Mouse (Mus musculus) urinary bladder, postnatal 10 days (tissue): ENCODE results near the gene Prpf4b.
"Not testable (repeated sequence)": the region's sequence is repeated elsewhere in the genome, so short reads cannot be mapped to it uniquely, and the experiment has no call there.

ENCODE experiments used
- DNase-seq: peaks from one replicate; pipeline ENCODE4 v3.0.0; 2022; ENCODE audit warnings: low spot score

The Prpf4b gene

DNA sequence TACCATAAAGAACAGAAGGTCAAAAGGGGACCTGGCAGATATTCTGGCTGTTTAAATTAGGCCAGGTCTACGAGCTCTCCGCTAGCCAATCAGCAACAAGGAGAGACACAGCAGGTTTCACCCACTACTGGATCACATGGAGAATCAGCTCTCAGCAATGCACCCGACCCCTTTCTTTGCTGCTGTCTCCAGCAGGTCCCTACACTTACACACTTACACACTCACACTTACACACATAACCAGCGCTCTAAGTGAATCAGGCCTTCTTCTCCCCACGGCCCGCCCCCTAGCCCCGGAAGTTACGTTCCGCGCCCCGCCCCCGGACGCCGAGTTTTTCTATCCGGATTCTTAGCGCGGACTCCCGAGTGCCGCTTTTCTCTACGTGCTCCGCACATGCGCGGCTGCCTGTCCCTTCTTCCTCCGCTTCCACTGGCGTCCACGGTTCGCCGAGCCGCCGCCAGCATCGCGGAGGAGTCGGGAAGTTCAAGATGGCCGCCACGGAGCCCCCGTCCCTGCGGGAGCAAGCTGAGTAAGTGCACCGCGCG is at the start of gene Prpf4b:
Gene Prpf4b (plus strand): TSS at position 137 of the 545 bp plus-strand sequence.
- DNase-seq = peak; percentile 71

DNA sequence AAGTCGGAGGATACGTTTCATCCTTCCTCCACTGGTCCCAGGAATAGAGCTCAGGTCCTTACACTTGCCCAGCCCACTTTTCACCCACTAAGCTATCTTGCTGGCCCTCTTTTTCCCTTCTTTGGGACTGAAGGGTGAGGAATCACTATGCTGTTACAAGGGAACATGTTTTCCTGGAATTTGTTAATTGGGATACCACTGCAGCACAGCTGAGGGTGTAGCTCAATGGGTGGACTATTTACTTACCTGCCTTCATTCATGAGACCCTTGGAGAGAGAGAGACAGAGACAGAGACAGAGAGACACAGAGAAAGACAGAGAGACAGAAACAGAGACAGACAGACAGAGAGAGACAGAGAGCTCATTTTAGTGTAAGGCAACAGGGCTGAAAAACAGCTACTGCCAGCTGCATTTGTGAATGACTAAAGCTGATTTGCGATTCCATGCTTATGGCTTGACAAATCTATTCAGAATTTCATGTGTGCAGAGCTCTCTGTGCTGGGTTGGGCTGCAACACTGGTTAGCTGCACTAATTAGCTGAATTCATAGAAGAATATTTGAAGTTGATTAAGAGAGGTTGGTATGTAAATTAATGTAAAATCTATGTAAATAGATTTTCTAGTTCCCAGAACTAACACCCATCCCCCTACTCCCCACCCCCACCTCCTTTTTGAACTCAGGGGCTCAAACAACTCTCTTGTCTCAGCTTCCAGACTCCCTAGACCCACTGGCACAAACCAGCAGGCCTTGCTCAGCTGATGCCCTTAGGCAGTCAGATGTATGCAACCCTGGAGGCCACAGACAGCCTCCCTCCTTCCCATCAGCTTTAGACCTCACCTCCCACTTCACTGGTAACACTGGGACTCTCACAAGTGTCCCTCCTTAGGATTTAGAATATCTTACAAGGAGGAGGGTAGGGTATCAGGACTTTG is 48.1 kb upstream of the Prpf4b start:
- no peak for DNase-seq

DNA sequence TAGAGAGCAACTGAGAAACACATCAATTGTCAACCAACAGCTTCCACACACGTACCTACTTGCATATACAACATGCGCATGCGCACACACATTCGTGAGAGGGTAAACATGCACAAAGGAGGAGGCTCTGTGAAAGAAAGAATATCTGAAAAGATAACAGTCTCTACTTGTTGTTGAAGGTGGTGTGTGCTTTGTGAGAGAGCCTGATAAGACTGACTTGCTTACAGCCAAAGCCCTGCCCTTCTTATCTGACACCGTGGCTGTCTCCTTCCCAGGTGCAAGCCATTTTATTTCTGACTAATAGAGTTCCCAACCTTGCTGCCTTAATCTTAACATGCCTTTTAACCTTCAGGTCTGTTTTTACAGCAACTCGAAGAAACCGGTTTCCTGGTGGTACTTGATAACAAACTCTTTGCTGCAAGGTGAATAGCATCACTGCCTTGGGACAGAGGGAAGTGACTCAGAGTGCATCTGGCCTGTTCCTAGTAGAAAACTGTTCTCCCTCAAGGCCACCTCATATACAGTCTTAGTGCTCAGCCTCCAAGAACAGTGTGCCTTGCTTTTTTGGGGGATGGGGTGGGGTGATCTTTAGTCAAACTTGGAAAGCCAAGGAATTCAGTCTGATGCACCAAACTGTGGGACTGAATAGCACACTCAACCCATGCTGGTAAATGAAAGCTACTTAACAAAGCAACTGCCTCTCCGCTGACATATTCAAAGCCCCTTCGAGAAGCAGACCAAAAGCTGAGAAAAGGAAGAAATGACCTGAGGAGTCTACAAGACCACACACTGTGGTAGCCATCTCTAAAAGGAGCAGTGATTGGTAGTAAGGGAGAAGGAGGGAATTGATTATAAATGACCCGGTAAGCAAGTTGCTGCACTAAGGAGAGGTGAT is 46.9 kb upstream of the Prpf4b start:
- no peak for DNase-seq

DNA sequence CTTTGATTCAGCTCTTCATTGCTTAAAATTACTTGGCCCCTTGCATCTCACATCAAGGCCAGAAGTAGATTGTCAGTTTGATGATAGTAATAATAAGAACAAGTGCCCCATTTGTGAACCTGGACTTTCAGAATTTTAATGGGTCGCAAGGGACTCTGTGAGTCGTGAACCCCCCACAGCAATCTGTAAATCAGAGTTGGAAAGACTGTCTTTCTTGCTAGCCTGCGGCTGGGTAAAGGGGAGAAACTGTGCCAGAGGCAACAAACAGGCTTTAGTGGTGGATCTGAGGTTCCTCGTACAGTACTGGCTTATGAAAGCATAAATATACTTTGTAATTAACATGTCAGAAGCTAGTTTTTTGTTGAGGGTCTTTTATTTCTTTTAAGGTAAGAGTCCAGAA is 32.3 kb upstream of the Prpf4b start:
- DNase-seq = no peak

DNA sequence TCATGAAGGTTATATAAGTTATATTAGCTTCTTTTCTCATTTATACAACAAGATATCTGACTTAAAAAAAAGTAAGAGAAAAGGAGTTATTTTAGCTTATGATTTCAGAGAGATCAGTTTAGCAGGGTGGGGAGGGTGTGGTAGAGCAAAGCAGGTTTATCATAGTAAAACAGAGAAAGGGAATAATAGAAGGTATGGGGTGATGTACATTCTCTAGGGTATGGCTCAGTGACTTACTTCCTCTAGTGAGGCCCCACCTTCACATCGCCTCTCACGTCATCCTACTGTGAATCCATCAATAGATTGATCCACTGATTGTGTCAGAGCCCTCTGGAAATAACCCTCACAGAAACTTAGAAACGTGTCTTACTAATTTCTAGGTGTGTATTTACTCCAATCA is 24.3 kb upstream of the Prpf4b start:
- no peak for DNase-seq

DNA sequence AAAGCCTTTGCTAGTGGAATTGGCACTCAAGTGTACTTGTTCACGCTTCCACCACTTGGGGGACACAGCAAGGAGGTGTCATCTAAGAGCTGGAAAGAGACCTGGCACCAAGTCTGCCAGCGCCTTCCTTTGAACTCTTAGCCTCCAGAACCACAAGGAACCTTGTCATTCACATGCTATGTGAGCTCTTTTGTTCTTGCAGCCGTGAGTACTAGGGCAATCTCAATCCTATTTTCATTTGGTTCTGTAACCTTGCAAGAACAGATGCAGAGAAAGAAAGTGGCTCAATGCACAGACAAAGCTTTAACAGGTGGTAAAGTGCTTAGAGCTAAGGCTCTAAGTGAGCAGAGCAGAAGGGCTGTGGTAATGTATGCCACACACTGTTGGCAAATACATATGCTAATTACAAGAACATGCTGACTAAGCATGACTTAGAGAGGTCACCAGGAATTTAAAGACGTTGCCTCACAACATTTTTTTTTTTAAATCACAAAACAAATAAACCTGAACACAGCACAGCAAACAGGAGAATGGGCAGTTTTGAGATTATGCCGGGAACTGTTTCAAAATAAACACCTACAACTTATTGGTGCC is 23.8 kb upstream of the Prpf4b start:
- DNase-seq = no peak

DNA sequence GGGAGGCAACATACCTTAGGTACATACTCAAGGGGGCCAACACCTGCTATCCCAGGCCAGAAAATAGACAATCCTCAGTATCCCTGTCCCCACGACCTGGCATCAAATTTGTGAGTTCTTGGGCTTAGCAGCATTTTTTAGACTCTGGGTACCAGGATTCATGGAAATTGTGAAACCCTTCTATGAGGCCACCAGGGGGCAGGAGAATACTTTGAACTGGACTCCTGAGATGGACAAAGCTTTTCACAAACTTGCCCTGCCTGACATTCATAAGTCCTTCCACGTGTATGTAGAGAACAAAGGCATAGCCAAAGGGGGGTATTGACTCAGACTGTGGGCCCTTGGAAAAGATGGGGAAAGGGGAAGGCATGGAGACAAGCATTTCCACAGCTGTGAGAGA is 17.6 kb upstream of the Prpf4b start:
- no peak for DNase-seq

DNA sequence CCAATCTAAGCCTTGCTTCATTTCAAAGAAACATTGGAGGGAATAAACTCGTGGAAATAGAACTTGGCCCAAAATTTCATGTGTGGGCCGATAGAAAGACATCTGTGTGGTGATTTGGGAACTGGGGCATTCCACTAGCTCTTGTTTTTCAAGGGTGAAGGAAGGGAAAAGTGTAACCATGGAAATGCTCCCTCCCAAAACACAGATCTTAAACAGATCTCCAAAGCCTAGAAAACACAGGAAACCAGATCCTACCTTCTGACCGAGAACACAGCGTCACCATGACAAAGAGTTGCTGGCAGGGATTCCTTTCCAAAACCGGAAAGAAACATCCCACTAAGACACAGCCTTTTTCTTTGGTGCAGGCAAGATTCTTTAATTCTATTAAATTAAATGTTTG is 15.7 kb upstream of the Prpf4b start:
- no peak for DNase-seq

DNA sequence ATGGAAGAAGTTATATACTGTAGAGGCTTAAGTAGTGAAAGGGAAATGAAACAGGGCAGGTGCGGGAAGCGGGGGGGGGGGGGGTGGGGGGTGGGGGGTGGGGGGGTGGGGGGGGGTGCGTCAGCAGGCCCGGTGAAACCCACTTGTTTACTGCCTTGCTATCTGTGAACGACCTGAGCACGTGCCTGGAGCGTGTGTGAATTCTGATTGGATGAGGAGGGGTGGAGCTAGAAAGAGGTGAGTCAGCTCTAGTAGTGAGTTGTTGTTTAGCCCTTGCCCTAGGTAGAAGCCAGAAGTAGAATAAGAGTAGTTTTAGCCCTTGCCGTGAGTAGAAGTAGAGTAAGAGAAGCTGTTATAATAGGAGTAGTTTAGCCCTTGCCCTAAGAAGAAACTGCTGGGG is 13.9 kb upstream of the Prpf4b start:
- not testable (repeated sequence) for DNase-seq

DNA sequence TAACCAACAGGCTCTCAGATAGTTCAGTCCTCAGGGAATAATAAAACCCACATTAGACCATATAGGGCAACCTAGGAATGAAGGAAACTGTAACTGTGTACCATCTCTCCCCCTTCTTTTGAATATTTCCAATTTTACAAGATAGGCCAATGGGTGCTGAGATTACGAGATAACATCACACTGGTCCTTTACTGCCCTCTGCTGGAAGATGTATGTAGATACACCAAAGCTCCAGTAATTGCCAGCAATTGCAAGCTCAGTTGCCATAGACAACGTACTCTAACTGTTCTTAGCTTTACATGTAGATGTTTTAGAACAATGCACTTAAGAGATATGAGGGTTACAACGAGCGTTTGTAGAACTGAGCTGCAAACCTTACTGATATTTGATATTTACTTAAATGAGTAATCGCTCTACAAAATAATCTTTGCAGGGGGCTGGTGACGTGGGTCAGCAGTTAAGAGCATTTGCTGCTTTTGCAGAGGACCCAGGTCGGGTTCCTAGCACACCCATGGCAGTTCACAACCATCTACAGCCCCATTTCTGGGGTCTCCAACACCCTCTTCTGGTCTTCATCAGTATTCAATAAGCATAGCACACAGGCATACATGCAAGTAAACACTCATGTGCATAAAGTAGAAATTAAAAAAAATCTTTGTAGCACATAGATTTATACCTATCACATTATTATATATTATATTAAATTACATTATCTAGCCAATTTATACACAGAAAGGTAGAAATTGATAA is 10.5 kb upstream of the Prpf4b start:
- DNase-seq = no peak

DNA sequence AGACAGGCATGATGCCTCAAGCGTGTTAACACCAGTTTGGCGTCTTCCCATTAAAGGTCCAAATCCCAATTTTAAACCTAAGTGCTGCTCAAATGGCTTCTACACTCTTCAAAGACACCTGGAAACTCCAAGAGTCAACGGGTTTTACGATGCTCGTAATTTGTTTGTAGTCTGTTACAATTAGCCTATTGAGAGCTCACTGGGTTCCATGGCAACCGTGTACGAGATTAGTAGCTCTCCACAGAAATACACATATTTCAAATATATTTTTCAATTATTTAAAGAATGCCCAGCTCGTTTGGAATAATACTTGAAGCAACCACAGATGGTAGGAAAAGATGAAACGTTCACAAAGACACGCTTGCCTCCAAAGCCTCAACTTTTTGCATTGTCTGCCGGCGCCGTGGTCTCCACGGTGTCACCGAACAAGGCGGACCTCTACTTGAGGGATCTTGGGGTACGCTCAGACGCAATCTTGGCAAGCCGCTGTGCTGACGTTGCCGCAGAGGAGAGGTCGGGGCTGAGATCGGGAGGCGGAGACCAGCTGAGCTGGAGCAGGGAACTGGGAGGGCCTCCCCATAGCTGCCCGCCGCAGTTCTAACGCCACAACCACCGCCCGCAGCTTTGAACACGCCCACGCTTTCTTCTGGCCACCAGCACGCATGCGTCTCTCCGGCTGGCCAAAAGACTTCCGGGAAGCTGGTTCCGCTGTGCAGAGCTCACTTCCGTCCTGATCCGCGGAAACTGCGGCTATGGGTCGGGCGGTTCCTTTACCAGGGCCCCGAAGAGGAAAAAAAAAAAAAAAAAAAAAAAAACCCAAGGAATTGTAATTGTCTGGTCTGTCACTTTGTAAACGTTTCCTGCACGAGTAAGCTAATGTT is 1.1 kb upstream of the Prpf4b start:
- peak; percentile 63 for DNase-seq

DNA sequence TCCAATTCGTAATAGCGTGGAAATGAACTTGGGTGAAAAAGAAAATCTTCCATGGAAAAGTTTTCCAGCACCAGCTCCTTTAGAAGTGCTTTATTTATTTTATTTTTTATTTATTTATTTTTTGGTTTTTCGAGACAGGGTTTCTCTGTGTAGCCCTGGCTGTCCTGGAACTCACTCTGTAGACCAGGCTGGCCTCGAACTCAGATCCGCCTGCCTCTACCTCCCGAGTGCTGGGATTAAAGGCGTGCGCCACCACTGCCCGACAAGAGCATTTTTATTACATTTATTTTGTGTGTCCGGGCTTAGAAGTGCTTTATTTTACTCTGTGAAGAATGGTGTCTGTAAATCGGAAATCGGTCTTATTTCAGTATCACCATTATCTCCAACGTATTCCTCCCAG is 366 bp upstream of the Prpf4b start:
- not testable (repeated sequence) for DNase-seq

DNA sequence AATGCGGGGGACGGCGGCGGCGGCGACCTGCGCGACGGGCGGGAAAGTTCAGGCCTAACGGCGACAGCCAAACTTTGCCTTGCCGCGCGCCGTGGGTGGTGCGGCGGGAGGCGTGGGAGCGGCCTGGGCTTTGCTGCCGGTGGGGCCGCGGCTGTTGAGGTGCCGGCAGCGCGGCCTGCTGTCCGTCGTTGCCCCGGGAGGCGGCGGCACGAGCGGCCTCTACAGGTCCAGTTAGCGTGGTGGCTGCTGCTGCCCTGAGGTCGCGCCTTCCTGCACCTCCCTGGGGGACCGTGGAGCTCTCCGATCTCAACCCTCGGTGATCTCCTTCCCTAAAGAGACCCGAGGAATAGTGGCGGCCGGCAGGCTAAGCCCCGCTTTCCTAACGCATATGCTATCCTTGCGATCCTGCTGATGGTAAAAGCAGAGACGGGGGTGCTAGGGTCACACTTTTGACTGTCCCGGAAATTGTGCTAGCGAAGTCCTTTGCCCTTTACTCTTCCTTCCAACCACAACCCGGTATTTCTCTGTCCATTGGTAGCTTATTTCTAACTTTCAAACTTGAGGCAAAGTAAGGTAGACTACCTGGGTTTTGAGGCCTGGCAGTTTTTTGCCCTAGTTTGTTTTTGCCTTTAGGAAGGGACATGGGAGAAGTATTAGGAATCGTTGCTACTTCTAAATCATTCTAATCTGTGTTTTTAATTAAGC is 791 bp downstream of the Prpf4b start:
- no peak for DNase-seq

DNA sequence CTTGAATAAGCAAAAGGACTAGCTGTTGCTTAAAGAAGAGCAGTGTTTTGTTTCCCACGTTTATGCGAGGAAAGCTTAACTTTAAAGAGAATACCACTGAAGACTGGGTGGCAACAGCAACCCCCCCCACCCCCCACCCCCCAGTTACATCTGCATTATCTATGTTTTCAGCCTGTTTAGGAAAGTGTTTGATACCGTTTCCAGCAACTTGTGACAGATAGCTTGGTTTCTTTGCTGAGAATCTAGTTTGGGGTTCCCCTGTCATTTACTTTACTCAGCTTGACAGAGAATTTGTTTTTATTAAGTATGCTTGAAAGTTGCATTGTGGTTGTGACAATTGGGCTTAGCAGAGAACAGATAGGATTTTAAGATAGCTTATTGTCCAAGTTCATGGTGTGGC is 1.4 kb downstream of the Prpf4b start:
- DNase-seq = no peak

DNA sequence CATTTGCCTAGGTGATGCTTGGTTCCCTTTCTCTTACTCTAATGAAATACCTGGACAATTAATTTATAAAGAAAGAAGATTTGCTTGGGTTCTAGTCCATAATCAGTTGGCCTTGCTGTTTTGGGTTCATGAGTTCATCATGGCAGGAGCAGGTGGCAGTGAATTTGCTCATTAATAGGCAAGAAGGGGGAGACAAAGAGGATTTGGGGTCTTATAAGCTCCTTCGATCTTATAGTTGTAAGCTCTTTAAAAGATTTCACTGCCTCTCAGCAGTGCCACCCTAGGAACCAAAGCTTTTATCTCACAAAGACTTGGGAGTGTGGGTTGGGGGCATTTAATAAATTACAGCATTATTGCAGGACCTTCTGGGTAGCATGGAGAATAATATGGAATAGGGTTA is 17.8 kb downstream of the Prpf4b start:
- no peak for DNase-seq

DNA sequence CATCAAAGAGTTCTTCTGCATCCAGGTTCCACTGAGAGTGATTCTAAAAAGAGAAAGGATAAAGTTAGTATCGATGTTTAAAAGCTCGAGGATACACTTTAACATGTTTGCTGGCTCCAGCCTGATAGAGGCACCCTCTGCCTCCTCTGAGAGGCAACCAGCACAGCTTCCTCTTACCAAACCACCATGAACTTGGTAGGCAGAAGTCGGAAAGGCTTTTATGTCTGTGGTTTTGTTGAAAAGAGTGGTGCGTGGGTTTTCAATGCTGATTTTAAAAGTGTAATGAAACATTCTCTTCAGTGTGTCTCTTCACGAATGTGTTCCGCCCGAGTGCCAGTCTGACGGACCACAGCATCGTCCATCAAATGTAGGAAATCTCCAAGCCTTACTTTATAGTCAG is 39.5 kb downstream of the Prpf4b start:
- no peak for DNase-seq

DNA sequence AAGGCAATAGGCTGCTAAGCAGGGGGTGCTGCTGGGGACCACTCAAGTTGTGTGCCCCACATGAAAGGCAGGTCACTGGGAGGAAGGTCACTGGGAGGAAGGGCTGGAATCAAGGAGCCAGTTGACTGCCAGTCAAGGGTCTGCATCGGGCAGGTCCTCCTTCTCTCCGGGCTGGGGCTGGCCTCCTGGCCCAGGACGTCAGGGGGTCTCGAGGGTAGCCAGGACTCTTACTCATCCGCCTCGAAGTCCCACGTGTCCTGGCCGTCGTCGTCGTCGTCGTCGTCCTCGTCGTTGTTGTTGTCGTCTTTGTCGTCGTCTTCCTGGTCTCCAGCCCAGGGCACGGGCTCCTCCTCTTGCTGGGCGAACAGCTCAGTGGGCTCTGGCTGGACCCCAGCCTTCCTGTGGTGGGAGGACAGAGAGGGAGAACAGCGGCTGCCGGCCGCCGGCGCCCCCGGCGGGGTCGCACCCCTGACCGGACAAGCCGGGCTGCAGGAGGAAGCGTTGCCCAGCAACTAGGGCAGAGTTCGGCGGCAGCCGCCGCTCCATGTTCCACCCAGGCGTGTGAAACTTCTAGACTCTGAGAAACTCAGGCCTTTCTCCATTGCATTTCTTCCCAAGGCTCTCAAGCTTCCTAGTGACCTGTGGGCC is 41.5 kb downstream of the Prpf4b start:
- DNase-seq = no peak

DNA sequence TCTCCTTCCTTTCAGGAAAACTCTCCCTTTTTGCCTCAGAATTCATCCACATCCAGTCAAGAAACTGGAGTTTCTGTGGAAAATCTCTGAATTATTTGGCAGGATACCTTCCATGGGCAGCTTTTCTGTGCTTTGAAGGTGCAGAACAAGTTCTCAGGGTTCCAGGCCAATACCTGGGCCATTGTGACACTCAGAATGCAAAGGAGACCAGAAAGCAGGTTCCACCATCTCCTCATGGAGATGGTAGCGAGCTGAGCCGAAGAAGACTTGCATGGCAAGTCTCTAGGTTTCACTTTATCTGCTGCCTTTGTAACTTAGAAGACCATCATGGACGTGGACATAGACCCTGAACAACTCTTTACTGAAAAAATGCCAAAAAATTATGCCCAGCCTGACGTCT is 49.1 kb downstream of the Prpf4b start, which contains the start of the genes Fam217a and 4933417A18Rik:
Gene Fam217a (minus strand): TSS at position 101 of the 400 bp plus-strand sequence.
Gene 4933417A18Rik (plus strand): TSS at position 200 of the 400 bp plus-strand sequence.
- no peak for DNase-seq
